Mouse (Mus musculus): ENCODE data around the gene Crhr1. TPM values are rescaled to one million over a fixed set of nuclear protein-coding genes. Genes with fewer than 3 reads are reported as not detected.

The Crhr1 gene
- polyA plus RNA-seq, 1 experiment = not detected

GRCm38 (mm10) chr11:104182141-104182540 lies 49.5 kb downstream of the Crhr1 start:
- Histone ChIP-seq H3K4me3 (replicated peaks) (no peak overlapping the region), H3K27me3 (replicated peaks) (peaks cover 68% of the 10 kb centered on the region), H3K4me1 (peaks cover 7% of the 10 kb centered on the region), H3K36me3 (replicated peaks; ENCODE audit: low read length) (no peaks in the 10 kb centered on the region), H3K9me3 (no peaks in the 10 kb centered on the region)
- TF ChIP-seq FLI1 (IDR thresholded peaks at IDR 0.05; ENCODE audit: low read length) = no peak
- no peak for TF ChIP-seq GATA1 (IDR thresholded peaks at IDR 0.05; ENCODE audit: borderline replicate concordance, low read length)

DNA sequence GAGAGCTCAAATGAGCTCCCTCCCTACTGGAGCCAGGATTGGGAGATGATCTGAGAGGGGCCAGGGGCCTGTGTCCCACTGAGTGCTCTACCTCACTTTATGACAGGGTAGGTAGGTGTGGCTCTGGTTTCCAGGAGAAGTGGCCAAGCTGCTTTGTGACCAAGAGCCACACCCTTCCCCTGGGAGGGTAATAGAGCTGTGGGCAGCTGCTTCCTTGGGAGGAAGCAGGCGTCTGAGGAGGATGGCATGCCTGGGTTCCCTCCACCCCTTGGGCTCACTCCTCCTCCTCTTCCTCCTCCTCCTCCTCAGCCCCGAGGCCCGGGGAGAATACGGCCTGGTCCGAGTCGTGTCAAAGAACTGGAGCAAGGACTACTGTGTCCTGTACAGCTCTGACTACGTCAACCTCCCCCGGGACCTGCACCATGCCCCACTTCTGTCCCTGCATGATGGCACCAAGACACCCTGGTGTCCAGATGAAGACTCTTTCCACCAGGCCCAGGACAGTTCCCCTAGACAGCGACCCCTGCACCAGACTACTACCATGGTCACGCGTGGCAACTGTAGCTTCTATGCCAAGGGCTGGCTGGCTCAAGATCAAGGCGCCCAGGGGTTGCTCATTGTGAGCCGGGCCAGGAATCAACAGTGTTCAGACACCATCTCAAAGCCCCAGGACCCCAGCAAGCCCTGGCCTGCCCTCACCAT lies 53.6 kb downstream of the Crhr1 start, which contains the start of gene Sppl2c:
Sppl2c (plus strand) TSS at position 193 of the 702 bp plus-strand sequence.
- Histone ChIP-seq H3K4me3 (replicated peaks) (no peak within 1 kb of the TSS), H3K36me3 (replicated peaks; ENCODE audit: low read length) (no peaks in the 10 kb centered on the region), H3K27me3 (replicated peaks) (peaks cover 73% of the 10 kb centered on the region), H3K4me1 (peaks cover 4% of the 10 kb centered on the region), H3K9me3 (no peaks in the 10 kb centered on the region)
- no peak for TF ChIP-seq FLI1 (IDR thresholded peaks at IDR 0.05; ENCODE audit: low read length)
- TF ChIP-seq GATA1 (IDR thresholded peaks at IDR 0.05; ENCODE audit: borderline replicate concordance, low read length) = no peak

- Histone ChIP-seq H3K4me1 (peaks cover 4% of the 10 kb centered on the region), H3K36me3 (replicated peaks; ENCODE audit: low read length) (no peaks in the 10 kb centered on the region), H3K27me3 (replicated peaks) (peaks cover 77% of the 10 kb centered on the region), H3K9me3 (peaks cover 5% of the 10 kb centered on the region), H3K4me3 (replicated peaks) (no peak overlapping the region)
- TF ChIP-seq GATA1 (IDR thresholded peaks at IDR 0.05; ENCODE audit: borderline replicate concordance, low read length) = no peak
- TF ChIP-seq FLI1 (IDR thresholded peaks at IDR 0.05; ENCODE audit: low read length) = no peak
Observed at GRCm38 (mm10) chr11:104186837-104187150, 54.1 kb downstream of the Crhr1 start.

- Histone ChIP-seq H3K4me1 (peaks cover 4% of the 10 kb centered on the region), H3K27me3 (replicated peaks) (peaks cover 78% of the 10 kb centered on the region), H3K9me3 (peaks cover 6% of the 10 kb centered on the region), H3K4me3 (replicated peaks) (no peak overlapping the region), H3K36me3 (replicated peaks; ENCODE audit: low read length) (no peaks in the 10 kb centered on the region)
- no peak for TF ChIP-seq FLI1 (IDR thresholded peaks at IDR 0.05; ENCODE audit: low read length)
- TF ChIP-seq GATA1 (IDR thresholded peaks at IDR 0.05; ENCODE audit: borderline replicate concordance, low read length) = no peak
Observed at GRCm38 (mm10) chr11:104187766-104188165, 55.1 kb downstream of the Crhr1 start.

DNA sequence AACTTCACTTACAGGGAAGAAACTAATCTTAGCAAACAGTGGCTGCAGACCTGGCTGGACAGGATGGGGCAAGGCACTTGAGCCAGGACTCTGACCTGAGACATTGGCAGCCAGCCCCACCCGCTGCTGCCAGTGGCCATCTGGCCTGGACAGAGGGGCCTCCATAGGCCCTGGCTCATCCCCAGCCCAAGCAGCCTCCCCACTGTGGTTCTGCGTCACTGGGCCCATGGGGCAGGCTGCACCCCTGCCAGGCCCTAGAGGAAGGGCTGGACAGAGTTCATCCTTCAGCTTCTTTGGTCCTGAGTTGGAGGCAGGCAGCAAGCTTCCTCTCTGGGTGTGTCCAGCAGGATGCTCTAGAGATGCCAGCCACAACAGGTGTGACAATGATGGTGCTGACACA lies 57.4 kb downstream of the Crhr1 start:
- Histone ChIP-seq H3K4me1 (peaks cover 4% of the 10 kb centered on the region), H3K36me3 (replicated peaks; ENCODE audit: low read length) (no peaks in the 10 kb centered on the region), H3K27me3 (replicated peaks) (peaks cover 69% of the 10 kb centered on the region), H3K4me3 (replicated peaks) (no peak overlapping the region), H3K9me3 (peaks cover 6% of the 10 kb centered on the region)
- TF ChIP-seq GATA1 (IDR thresholded peaks at IDR 0.05; ENCODE audit: borderline replicate concordance, low read length) = no peak
- no peak for TF ChIP-seq FLI1 (IDR thresholded peaks at IDR 0.05; ENCODE audit: low read length)

DNA sequence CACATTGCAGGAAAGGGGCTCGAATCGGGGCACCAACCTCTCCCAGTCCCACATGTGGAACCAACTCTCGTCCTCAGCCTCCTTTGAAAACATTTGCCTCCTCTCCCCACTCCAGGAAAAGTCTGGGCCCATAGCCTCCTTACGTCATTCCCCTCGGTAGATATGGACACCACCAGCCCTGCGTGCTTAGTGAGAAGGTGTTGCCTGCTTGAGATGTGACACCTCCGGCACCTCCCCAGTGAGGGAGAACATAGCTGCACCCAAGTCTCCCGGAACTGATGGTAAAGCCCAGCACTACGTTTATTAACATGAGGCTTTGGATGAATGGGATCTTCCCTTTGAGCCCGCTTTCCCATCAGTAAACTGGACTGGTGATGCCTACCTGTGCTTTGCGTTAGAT lies 62.7 kb downstream of the Crhr1 start:
- Histone ChIP-seq H3K36me3 (replicated peaks; ENCODE audit: low read length) (no peaks in the 10 kb centered on the region), H3K4me1 (peaks cover 5% of the 10 kb centered on the region; the same call in 1 of the 2 replicates), H3K27me3 (replicated peaks) (peaks cover 62% of the 10 kb centered on the region), H3K9me3 (peaks cover 6% of the 10 kb centered on the region), H3K4me3 (replicated peaks) (no peak overlapping the region)
- TF ChIP-seq FLI1 (IDR thresholded peaks at IDR 0.05; ENCODE audit: low read length) = no peak
- no peak for TF ChIP-seq GATA1 (IDR thresholded peaks at IDR 0.05; ENCODE audit: borderline replicate concordance, low read length)

GRCm38 (mm10) chr11:104195791-104196190 lies 63.1 kb downstream of the Crhr1 start:
- no peak for TF ChIP-seq GATA1 (IDR thresholded peaks at IDR 0.05; ENCODE audit: borderline replicate concordance, low read length)
- no peak for TF ChIP-seq FLI1 (IDR thresholded peaks at IDR 0.05; ENCODE audit: low read length)
- Histone ChIP-seq H3K9me3 (peaks cover 7% of the 10 kb centered on the region), H3K4me1 (peaks cover 5% of the 10 kb centered on the region; the same call in 1 of the 2 replicates), H3K36me3 (replicated peaks; ENCODE audit: low read length) (no peaks in the 10 kb centered on the region), H3K4me3 (replicated peaks) (no peak overlapping the region), H3K27me3 (replicated peaks) (peaks cover 60% of the 10 kb centered on the region)

- Histone ChIP-seq H3K4me1 (peaks cover 5% of the 10 kb centered on the region; the same call in 1 of the 2 replicates), H3K36me3 (replicated peaks; ENCODE audit: low read length) (no peaks in the 10 kb centered on the region), H3K9me3 (peaks cover 20% of the 10 kb centered on the region), H3K4me3 (replicated peaks) (no peak overlapping the region), H3K27me3 (replicated peaks) (peaks cover 47% of the 10 kb centered on the region)
- TF ChIP-seq GATA1 (IDR thresholded peaks at IDR 0.05; ENCODE audit: borderline replicate concordance, low read length) (no peak), FLI1 (IDR thresholded peaks at IDR 0.05; ENCODE audit: low read length) (no peak)
Observed at GRCm38 (mm10) chr11:104197861-104198260, 65.2 kb downstream of the Crhr1 start.

DNA sequence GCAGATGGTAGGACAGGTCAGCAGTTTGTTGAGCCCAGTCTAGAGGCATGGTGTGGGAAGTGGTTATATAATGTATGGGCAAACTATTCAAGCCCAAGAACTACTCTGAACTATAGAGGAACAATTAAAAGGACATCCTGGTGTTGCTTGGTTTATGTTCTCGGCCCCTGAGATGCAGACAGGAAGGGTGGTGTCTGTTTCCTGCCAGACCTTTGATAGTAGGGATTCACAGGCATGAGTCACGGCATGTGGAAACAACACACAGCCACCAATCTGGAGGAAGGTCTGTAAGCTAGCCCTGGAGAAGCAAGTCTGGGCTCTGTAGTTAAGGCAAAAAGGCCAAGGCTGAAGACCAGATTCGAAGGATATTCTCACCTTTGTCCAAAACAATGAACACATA lies 70.6 kb downstream of the Crhr1 start:
- Histone ChIP-seq H3K9me3 (peaks cover 50% of the 10 kb centered on the region), H3K4me1 (peaks cover 15% of the 10 kb centered on the region), H3K36me3 (replicated peaks; ENCODE audit: low read length) (no peaks in the 10 kb centered on the region), H3K4me3 (replicated peaks) (no peak overlapping the region), H3K27me3 (replicated peaks) (peaks cover 25% of the 10 kb centered on the region)
- no peak for TF ChIP-seq GATA1 (IDR thresholded peaks at IDR 0.05; ENCODE audit: borderline replicate concordance, low read length)

DNA sequence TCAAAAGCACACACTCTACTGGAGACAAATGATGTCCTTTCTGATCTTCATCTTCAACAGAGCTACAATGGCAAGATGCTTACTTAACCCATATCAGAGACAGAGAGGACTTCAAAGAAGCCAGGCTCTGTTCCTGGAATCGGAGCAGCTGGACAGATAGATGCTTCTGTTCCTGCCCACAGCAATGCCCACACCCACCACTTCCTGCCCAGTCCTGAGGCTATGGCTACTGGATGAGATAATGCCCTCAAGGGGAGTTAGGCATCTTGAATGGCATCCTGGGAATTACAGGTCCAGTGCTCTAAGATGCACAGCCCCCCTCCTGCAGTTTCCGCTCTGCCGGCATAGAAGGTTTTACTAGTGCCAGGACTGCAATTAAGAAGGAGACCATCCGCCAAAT lies 73.9 kb downstream of the Crhr1 start:
- Histone ChIP-seq H3K36me3 (replicated peaks; ENCODE audit: low read length) (no peaks in the 10 kb centered on the region), H3K4me1 (peaks cover 15% of the 10 kb centered on the region), H3K27me3 (replicated peaks) (peaks cover 25% of the 10 kb centered on the region), H3K9me3 (peaks cover 44% of the 10 kb centered on the region), H3K4me3 (replicated peaks) (no peak overlapping the region)
- TF ChIP-seq FLI1 (IDR thresholded peaks at IDR 0.05; ENCODE audit: low read length) (no peak), GATA1 (IDR thresholded peaks at IDR 0.05; ENCODE audit: borderline replicate concordance, low read length) (no peak)

All from megakaryocyte, embryonic 14.5 days (primary cell).